Mouse (Mus musculus): ENCODE data around the gene Pou3f3. TPM values are rescaled to one million over a fixed set of nuclear protein-coding genes. Genes with fewer than 3 reads are reported as not detected.

Pou3f3 gene
- polyA plus RNA-seq, 1 experiment from 2014 or later = 22.3 TPM

DNA sequence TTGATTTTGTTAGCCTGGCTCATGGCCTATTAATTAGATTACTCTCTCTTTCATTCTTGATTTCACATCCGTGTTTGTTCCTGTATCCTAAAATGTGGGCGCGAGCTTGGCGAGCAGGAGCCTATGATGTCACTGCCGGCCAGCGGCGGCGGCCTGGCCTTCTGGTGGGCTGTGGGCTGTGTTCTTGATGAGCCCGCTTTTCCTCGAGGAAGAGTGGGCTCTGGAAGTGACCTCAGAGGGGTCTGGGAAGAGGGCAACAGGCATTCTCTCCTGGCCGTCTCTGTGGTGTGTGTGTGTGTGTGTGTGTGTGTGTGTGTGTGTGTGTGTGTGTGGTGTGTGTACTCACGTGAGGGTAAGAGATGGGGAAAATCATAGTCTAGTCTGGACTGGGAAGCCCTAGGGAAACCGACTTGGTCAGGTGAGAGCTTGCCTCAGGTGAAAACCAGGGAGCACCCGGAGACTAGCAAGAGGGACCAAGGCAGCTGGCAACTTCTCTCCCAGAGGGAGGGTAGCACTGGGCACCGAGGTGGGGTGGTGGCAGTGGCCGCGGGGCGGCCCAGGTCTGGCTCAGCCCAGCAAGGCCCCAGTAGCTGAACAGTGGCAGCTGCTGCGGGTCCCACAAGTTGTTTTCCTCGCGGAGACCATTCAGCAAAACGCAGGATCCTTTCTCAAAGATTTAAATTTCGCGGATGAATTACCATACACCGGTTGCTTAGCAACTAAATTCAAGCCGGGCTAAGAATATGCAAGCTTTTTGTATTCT lies 8.5 kb downstream of the Pou3f3 start:
- peak; percentile 78 for DNase-seq (ENCODE audit: low spot score)
- ATAC-seq (ENCODE audit: low FRiP score) = peak; percentile 89
- Histone ChIP-seq H3K9me3 (ENCODE audit: control insufficient read depth, low read length) (no peaks in the 10 kb centered on the region), H3K27me3 (ENCODE audit: control insufficient read depth, insufficient read depth, low read length) (peaks cover 5% of the 10 kb centered on the region; the same call in 1 of the 2 replicates), H3K9ac (ENCODE audit: low read depth, low read length) (peak overlapping the region; percentile 40), H3K4me3 (ENCODE audit: low read depth, low read length) (peak overlapping the region; percentile 33), H3K36me3 (ENCODE audit: control insufficient read depth, insufficient read depth, low read length) (no peaks in the 10 kb centered on the region; the same call in 1 of the 2 replicates), H3K27ac (ENCODE audit: low read depth, low read length) (peak overlapping the region; percentile 62), H3K4me1 (replicated peaks; ENCODE audit: control insufficient read depth, insufficient read depth, low read length) (peaks cover 15% of the 10 kb centered on the region), H3K4me2 (replicated peaks; ENCODE audit: low read depth, low read length) (peak overlapping the region; percentile 66)
- WGBS = 1% methylated on average over 26 of the region's 26 CpGs

DNA sequence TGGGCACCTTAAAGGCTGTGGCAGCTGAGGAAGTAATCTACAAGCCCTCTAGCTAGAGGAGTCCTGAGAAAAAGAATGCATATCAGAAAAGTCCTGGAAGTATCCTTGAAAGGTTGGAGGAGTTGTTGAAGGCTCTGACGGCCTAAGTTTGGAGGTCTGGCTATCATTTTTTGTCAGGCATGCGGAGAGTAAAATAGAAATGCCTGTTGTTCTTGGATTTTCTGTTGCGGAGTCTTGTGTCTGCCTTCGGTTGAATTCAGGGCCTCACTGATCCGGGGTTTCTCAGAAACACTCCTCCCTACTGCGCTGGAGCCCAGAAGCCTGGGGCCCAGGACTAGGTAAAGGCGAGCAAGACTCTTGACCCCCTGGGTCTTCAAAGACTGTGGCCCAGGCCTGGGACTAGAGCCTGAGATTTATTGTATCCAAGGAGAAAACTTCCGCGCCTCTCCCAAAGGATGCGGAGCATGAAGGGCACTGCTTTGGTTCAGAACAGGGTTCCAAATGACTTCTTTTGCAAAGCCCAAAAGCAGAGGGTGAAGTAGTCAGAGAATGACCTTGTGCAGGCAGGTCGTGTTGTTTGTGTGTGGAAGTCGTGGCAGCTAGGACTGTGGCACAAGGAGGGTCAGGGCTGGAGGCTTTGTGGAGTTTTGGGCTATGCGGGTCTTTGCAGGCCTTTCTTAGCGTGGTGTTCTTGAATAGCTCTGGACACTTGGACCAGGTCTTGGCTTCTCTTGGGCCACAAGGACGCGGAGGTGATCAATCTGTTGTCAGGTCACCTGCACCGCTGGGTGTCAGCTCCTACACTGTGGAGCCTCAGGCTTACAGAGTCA lies 9.6 kb downstream of the Pou3f3 start:
- H3K27me3 ChIP-seq (ENCODE audit: control insufficient read depth, insufficient read depth, low read length) = peaks cover 7% of the 10 kb centered on the region; the same call in 1 of the 2 replicates
- peak overlapping the region; percentile 25 for H3K4me3 ChIP-seq (ENCODE audit: low read depth, low read length)

DNA sequence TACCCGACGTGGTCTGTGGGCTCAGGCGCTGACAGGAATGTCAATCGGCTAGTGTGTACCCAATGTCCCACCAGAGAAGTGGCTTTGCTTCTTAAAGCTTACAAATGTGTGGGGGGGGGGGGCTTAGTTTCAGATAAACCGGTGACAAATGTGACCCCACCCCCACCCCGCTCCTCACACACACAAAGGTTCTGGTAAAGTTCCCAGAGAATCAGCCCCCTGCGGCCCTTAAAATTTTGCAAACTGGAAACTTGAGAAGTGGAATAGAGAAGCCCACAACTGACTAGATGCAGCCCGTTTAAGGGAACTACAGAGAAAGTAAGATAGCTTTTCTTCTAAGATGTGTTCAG lies 10.2 kb downstream of the Pou3f3 start:
- peaks cover 21% of the 10 kb centered on the region for H3K4me1 ChIP-seq (replicated peaks; ENCODE audit: control insufficient read depth, insufficient read depth, low read length)
- peaks cover 7% of the 10 kb centered on the region; the same call in 1 of the 2 replicates for H3K27me3 ChIP-seq (ENCODE audit: control insufficient read depth, insufficient read depth, low read length)
- peak overlapping the region; percentile 25; the same call in 1 of the 2 replicates for H3K4me3 ChIP-seq (ENCODE audit: low read depth, low read length)
- peak overlapping the region; percentile 66 for H3K4me2 ChIP-seq (replicated peaks; ENCODE audit: low read depth, low read length)
- H3K9me3 ChIP-seq (ENCODE audit: control insufficient read depth, low read length) = no peaks in the 10 kb centered on the region
- H3K36me3 ChIP-seq (ENCODE audit: control insufficient read depth, insufficient read depth, low read length) = no peaks in the 10 kb centered on the region
- DNase-seq (ENCODE audit: low spot score) = peak; percentile 61
- WGBS = 1% methylated on average over 8 of the region's 8 CpGs
- ATAC-seq (ENCODE audit: low FRiP score) = no peak
- H3K27ac ChIP-seq (ENCODE audit: low read depth, low read length) = peak overlapping the region; percentile 62; the same call in 1 of the 2 replicates
- peak overlapping the region; percentile 54 for H3K9ac ChIP-seq (ENCODE audit: low read depth, low read length)

More for the DNA sequence above, 9.6 kb downstream of the Pou3f3 start:
- DNase-seq (ENCODE audit: low spot score) = peak; percentile 66
- H3K4me2 ChIP-seq (replicated peaks; ENCODE audit: low read depth, low read length) = peak overlapping the region; percentile 66
- H3K27ac ChIP-seq (ENCODE audit: low read depth, low read length) = peak overlapping the region; percentile 62
- H3K36me3 ChIP-seq (ENCODE audit: control insufficient read depth, insufficient read depth, low read length) = no peaks in the 10 kb centered on the region
- peak overlapping the region; percentile 54 for H3K9ac ChIP-seq (ENCODE audit: low read depth, low read length)
- H3K4me1 ChIP-seq (replicated peaks; ENCODE audit: control insufficient read depth, insufficient read depth, low read length) = peaks cover 21% of the 10 kb centered on the region
- H3K9me3 ChIP-seq (ENCODE audit: control insufficient read depth, low read length) = no peaks in the 10 kb centered on the region
- 2% methylated on average over 17 of the region's 17 CpGs for WGBS
- no peak for ATAC-seq (ENCODE audit: low FRiP score)

DNA sequence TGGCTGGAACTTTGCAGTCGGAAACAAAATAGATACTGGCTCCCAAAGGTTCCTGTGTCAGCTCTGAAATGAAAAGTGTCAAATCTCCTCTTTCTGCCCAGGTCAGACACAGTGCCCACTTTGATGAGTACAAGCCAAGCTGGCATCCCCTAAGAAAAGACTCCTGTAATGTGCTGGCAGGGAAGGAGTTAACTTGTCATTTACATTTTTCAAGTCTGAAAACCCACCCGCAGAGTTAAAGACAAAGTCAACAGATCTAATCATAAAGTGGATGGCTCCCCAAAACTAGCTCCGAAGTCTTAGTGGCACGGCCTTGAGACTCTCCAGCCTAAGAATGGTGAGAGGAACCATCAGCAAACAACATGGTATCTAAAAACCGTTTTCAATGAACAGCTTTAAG lies 11.6 kb downstream of the Pou3f3 start:
- H3K4me1 ChIP-seq (replicated peaks; ENCODE audit: control insufficient read depth, insufficient read depth, low read length) = peaks cover 21% of the 10 kb centered on the region
- no peaks in the 10 kb centered on the region for H3K9me3 ChIP-seq (ENCODE audit: control insufficient read depth, low read length)
- 2% methylated on average over 5 of the region's 5 CpGs for WGBS
- peak overlapping the region; percentile 14 for H3K4me3 ChIP-seq (ENCODE audit: low read depth, low read length)
- peaks cover 7% of the 10 kb centered on the region; the same call in 1 of the 2 replicates for H3K27me3 ChIP-seq (ENCODE audit: control insufficient read depth, insufficient read depth, low read length)
- peak overlapping the region; percentile 46; the same call in 1 of the 2 replicates for H3K9ac ChIP-seq (ENCODE audit: low read depth, low read length)
- H3K4me2 ChIP-seq (replicated peaks; ENCODE audit: low read depth, low read length) = peak overlapping the region; percentile 68
- DNase-seq (ENCODE audit: low spot score) (peak; percentile 51), ATAC-seq (ENCODE audit: low FRiP score) (no peak)
- H3K27ac ChIP-seq (ENCODE audit: low read depth, low read length) = 0 out of 2 replicates have a peak overlapping the region, but pooled peaks have one; percentile 47
- no peaks in the 10 kb centered on the region for H3K36me3 ChIP-seq (ENCODE audit: control insufficient read depth, insufficient read depth, low read length)

GRCm38 (mm10) chr1:42707611-42708130 lies 12.1 kb downstream of the Pou3f3 start:
- Histone ChIP-seq H3K27ac (ENCODE audit: low read depth, low read length) (peak overlapping the region; percentile 47; the same call in 1 of the 2 replicates), H3K27me3 (ENCODE audit: control insufficient read depth, insufficient read depth, low read length) (peaks cover 7% of the 10 kb centered on the region; the same call in 1 of the 2 replicates), H3K9ac (ENCODE audit: low read depth, low read length) (peak overlapping the region; percentile 46), H3K4me3 (ENCODE audit: low read depth, low read length) (peak overlapping the region; percentile 14), H3K36me3 (ENCODE audit: control insufficient read depth, insufficient read depth, low read length) (no peaks in the 10 kb centered on the region), H3K4me2 (replicated peaks; ENCODE audit: low read depth, low read length) (peak overlapping the region; percentile 68), H3K9me3 (ENCODE audit: control insufficient read depth, low read length) (no peaks in the 10 kb centered on the region), H3K4me1 (replicated peaks; ENCODE audit: control insufficient read depth, insufficient read depth, low read length) (peaks cover 21% of the 10 kb centered on the region)
- 5% methylated on average over 4 of the region's 4 CpGs for WGBS
- DNase-seq (ENCODE audit: low spot score) = peak; percentile 32
- ATAC-seq (ENCODE audit: low FRiP score) = no peak

DNA sequence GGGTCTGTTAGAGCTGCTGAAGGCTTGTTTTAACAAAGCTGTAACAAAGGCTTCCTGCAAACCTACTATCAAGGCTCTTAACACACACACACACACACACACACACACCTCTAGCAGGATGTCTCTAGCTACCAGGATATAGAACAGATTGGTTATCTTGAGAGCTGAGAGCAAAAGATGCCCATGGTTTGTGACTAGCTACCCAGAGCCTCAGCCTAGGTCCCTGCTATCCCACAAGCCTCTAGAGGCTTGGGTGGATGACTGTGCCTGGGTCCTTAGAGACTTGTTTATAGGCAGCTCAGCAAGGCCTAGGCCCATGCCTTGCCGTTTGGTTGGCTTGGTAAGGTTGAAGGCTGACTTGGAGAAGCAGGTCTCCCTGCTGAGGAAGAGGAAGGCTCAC lies 13.5 kb downstream of the Pou3f3 start:
- DNase-seq (ENCODE audit: low spot score) = peak; percentile 25
- Histone ChIP-seq H3K9ac (ENCODE audit: low read depth, low read length) (peak overlapping the region; percentile 42), H3K36me3 (ENCODE audit: control insufficient read depth, insufficient read depth, low read length) (no peaks in the 10 kb centered on the region), H3K4me3 (ENCODE audit: low read depth, low read length) (peak overlapping the region; percentile 14), H3K4me2 (replicated peaks; ENCODE audit: low read depth, low read length) (peak overlapping the region; percentile 68), H3K4me1 (replicated peaks; ENCODE audit: control insufficient read depth, insufficient read depth, low read length) (peaks cover 17% of the 10 kb centered on the region), H3K27me3 (ENCODE audit: control insufficient read depth, insufficient read depth, low read length) (peaks cover 7% of the 10 kb centered on the region; the same call in 1 of the 2 replicates), H3K9me3 (ENCODE audit: control insufficient read depth, low read length) (no peaks in the 10 kb centered on the region), H3K27ac (ENCODE audit: low read depth, low read length) (0 out of 2 replicates have a peak overlapping the region, but pooled peaks have one; percentile 42)
- no peak for ATAC-seq (ENCODE audit: low FRiP score)
- 32% methylated on average over 1 of the region's 1 CpGs for WGBS

DNA sequence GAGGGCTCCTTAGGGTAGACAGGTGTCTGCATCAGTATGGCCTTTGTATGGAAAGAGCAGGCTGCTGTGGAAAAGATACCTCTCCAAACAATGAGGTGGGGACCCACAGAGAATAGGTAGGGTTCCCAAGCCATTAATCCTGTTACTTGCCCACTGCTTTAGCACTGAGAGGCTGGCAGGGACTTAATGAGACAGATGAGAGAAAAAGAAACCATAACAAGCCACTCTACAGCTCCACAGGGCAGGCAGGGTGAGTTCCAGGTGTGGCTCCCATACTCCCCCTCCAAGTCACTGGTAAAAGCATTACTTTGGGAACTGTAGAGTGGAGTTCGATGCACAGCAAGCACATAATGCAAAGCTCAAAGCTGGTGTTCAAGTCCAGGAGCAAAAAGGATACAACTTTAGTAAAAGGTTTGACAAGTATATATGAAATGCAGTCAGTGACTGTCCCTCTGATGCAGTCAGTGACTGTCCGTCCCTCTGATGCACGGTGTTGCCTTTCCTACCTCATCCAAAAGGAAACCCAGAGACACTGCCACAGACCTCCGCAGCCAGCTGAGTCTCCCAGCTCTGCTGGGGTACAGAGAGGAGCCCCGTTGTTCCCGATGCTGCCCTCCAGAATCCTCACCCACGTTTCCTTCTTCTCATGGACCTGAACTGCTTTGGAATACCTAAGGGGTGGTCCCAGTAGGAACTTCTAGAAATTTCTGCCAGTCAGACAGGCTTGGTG lies 14.0 kb downstream of the Pou3f3 start:
- peaks cover 17% of the 10 kb centered on the region for H3K4me1 ChIP-seq (replicated peaks; ENCODE audit: control insufficient read depth, insufficient read depth, low read length)
- no peaks in the 10 kb centered on the region for H3K9me3 ChIP-seq (ENCODE audit: control insufficient read depth, low read length)
- H3K4me2 ChIP-seq (replicated peaks; ENCODE audit: low read depth, low read length) = peak overlapping the region; percentile 68
- H3K9ac ChIP-seq (ENCODE audit: low read depth, low read length) = peak overlapping the region; percentile 4; the same call in 1 of the 2 replicates
- H3K36me3 ChIP-seq (ENCODE audit: control insufficient read depth, insufficient read depth, low read length) = no peaks in the 10 kb centered on the region
- peaks cover 7% of the 10 kb centered on the region; the same call in 1 of the 2 replicates for H3K27me3 ChIP-seq (ENCODE audit: control insufficient read depth, insufficient read depth, low read length)
- peak overlapping the region; percentile 50 for H3K4me3 ChIP-seq (ENCODE audit: low read depth, low read length)
- WGBS = 14% methylated on average over 7 of the region's 7 CpGs
- H3K27ac ChIP-seq (ENCODE audit: low read depth, low read length) = no peak overlapping the region
- no peak for ATAC-seq (ENCODE audit: low FRiP score)
- DNase-seq (ENCODE audit: low spot score) = peak; percentile 22

- Histone ChIP-seq H3K27me3 (ENCODE audit: control insufficient read depth, insufficient read depth, low read length) (peaks cover 7% of the 10 kb centered on the region; the same call in 1 of the 2 replicates), H3K4me2 (replicated peaks; ENCODE audit: low read depth, low read length) (peak overlapping the region; percentile 68), H3K27ac (ENCODE audit: low read depth, low read length) (no peak overlapping the region), H3K9ac (ENCODE audit: low read depth, low read length) (peak overlapping the region; percentile 86; the same call in 1 of the 2 replicates), H3K36me3 (ENCODE audit: control insufficient read depth, insufficient read depth, low read length) (no peaks in the 10 kb centered on the region), H3K4me3 (ENCODE audit: low read depth, low read length) (peak overlapping the region; percentile 50), H3K4me1 (replicated peaks; ENCODE audit: control insufficient read depth, insufficient read depth, low read length) (peaks cover 16% of the 10 kb centered on the region), H3K9me3 (ENCODE audit: control insufficient read depth, low read length) (no peaks in the 10 kb centered on the region)
- peak; percentile 21 for DNase-seq (ENCODE audit: low spot score)
- no peak for ATAC-seq (ENCODE audit: low FRiP score)
- WGBS = 14% methylated on average over 4 of the region's 4 CpGs
These were observed 14.7 kb downstream of the Pou3f3 start for GRCm38 (mm10) chr1:42710234-42710633.
